Mouse (Mus musculus) embryonic facial prominence, embryonic 10.5 days (tissue): ENCODE results near the gene Cdkal1. TPM values are rescaled to one million over a fixed set of nuclear protein-coding genes. Genes with fewer than 3 reads are reported as not detected.
A peak's percentile ranks its signal among the peaks of the same experiment; 100 is the strongest.

Experiments used
- DNase-seq: peaks from one replicate; pipeline ENCODE4 v3.0.0-alpha.2; 2017; ENCODE audit warnings: low spot score
- H3K27ac ChIP-seq: fragments of 300-500 bp; sonication (generic); replicated peaks from 2 replicates; pipeline ENCODE4 v1.5.1; 2016; ENCODE audit warnings: mild to moderate bottlenecking
- H3K27me3 ChIP-seq: fragments of 300-500 bp; sonication (generic); replicated peaks from 2 replicates; pipeline ENCODE4 v1.6.1; 2016; ENCODE audit warnings: low read depth, mild to moderate bottlenecking; ENCODE audit not compliant: poor library complexity, severe bottlenecking
- H3K36me3 ChIP-seq: fragments of 300-500 bp; sonication (generic); replicated peaks from 2 replicates; pipeline ENCODE4 v1.6.1; 2016; ENCODE audit warnings: mild to moderate bottlenecking, moderate library complexity
- H3K4me1 ChIP-seq: fragments of 300-500 bp; sonication (generic); 2 replicates; pipeline ENCODE4 v1.6.1; 2016
- H3K4me3 ChIP-seq: fragments of 300-500 bp; sonication (generic); 2 replicates; pipeline ENCODE4 v1.5.1; 2016; ENCODE audit warnings: mild to moderate bottlenecking, moderate library complexity
- H3K9me3 ChIP-seq: fragments of 300-500 bp; sonication (generic); 2 replicates; pipeline ENCODE4 v1.6.1; 2016; ENCODE audit warnings: mild to moderate bottlenecking
- WGBS: fragments of 180-500 bp; shearing (Covaris S2); methylation state at CpG from one replicate; pipeline ENCODE4 v1.1.7; 2016; 5-methylcytosine and 5-hydroxymethylcytosine counted together
- polyA plus RNA-seq: library from polyadenylated mRNA; unstranded; fragments of >200 nt; fragmentation: Nextera tagmentation; extraction: Ambion mirVana; gene quantifications from 2 replicates; pipeline ENCODE4 v1.2.1, GENCODE M21; 2016

Cdkal1 gene
- polyA plus RNA-seq, 1 experiment from 2014 or later, result 35.2 TPM

DNA sequence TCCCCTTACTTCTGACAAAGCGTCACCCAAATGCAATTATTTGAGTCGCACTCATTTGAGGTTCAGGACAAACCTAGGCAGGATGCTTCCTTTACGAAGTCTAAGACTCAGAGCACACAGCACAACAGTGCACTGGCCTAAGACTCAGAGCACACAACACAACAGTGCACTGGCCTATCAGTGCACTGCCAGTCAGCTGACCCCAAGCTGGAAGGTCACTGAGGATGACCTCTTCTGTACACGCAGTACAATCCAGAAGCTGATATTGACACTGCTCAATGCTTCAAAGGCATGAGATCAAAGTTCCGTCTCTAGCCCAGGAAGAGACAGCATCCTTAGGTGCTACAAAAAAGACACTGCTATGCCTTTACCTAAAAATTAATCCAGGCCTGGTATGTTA lies 327.1 kb downstream of the Cdkal1 start:
- WGBS, result 79% methylated on average over 5 of the region's 5 CpGs
- Histone ChIP-seq H3K27ac (no peak overlapping the region), H3K4me3 (no peak overlapping the region), H3K9me3 (no peaks in the 10 kb centered on the region), H3K27me3 (no peaks in the 10 kb centered on the region), H3K4me1 (no peaks in the 10 kb centered on the region), H3K36me3 (no peaks in the 10 kb centered on the region)
- no peak for DNase-seq

DNA sequence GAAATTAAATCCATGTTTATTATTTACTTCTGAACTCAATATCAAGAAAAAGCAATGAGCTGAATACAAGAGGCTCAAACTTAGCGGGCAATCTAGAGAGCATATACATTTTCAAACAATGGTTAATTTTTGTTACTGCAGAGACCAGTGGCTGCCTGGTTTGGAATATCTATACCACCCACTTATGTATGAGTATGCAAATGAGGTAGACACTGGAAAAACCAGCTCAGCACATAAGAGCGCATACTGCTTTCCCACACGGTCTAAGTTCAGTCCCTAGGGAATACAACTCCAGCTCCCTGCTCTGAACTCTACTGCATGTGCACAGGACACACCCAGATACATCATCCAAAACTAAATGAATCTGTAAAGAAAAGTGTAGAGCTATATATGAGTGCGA lies 334.2 kb downstream of the Cdkal1 start:
- 83% methylated on average over 4 of the region's 4 CpGs for WGBS
- no peaks in the 10 kb centered on the region for H3K9me3 ChIP-seq
- H3K27me3 ChIP-seq, result no peaks in the 10 kb centered on the region
- H3K27ac ChIP-seq, result no peak overlapping the region
- H3K4me1 ChIP-seq, result 0 out of 2 replicates have a peak, but pooled peaks cover 4% of the 10 kb centered on the region
- no peak for DNase-seq
- H3K36me3 ChIP-seq, result no peaks in the 10 kb centered on the region
- no peak overlapping the region for H3K4me3 ChIP-seq

GRCm38 (mm10) chr13:29514071-29514470 lies 341.4 kb downstream of the Cdkal1 start:
- WGBS, result 84% methylated on average over 1 of the region's 1 CpGs
- Histone ChIP-seq H3K9me3 (no peaks in the 10 kb centered on the region), H3K36me3 (no peaks in the 10 kb centered on the region), H3K4me1 (0 out of 2 replicates have a peak, but pooled peaks cover 4% of the 10 kb centered on the region), H3K4me3 (no peak overlapping the region), H3K27ac (no peak overlapping the region), H3K27me3 (no peaks in the 10 kb centered on the region)
- DNase-seq, result no peak

DNA sequence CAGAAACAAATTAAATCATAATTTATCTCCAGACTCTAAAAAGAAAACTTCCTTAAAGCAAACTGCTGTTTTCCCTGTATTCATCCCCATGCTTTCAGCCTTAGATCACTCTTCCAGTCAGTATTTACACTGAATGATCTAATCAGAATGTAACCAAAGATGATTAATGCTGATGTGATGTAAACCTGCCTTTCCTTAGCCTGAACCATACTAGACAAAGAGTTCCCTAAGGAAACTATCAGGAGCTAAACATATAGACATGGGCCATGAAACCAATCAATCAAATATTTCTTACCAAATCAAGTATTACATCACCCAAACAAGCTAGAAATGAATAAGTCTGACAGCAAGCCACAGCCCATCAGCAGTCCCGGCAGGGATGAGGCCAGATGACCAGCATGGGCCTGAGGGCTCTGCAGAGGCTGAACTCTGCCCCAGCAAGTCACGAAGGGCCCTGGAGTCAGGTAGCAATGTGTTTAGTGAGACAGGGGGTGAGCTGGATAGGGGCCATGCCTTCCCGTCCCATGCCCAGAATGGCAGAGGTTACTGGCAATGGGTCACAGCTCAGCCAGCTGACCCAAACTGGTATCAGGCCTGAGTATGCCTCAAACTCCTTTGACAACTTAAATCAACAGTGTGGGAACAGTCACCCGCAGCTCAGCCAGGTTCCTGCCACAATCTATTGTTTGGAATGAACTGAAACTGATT lies 350.5 kb downstream of the Cdkal1 start:
- Histone ChIP-seq H3K9me3 (no peaks in the 10 kb centered on the region), H3K27ac (peak overlapping the region; percentile 35; the same call in 1 of the 2 replicates), H3K4me3 (no peak overlapping the region), H3K4me1 (peaks cover 9% of the 10 kb centered on the region), H3K36me3 (no peaks in the 10 kb centered on the region), H3K27me3 (no peaks in the 10 kb centered on the region)
- peak; percentile 14 for DNase-seq
- WGBS, result 52% methylated on average over 4 of the region's 4 CpGs

DNA sequence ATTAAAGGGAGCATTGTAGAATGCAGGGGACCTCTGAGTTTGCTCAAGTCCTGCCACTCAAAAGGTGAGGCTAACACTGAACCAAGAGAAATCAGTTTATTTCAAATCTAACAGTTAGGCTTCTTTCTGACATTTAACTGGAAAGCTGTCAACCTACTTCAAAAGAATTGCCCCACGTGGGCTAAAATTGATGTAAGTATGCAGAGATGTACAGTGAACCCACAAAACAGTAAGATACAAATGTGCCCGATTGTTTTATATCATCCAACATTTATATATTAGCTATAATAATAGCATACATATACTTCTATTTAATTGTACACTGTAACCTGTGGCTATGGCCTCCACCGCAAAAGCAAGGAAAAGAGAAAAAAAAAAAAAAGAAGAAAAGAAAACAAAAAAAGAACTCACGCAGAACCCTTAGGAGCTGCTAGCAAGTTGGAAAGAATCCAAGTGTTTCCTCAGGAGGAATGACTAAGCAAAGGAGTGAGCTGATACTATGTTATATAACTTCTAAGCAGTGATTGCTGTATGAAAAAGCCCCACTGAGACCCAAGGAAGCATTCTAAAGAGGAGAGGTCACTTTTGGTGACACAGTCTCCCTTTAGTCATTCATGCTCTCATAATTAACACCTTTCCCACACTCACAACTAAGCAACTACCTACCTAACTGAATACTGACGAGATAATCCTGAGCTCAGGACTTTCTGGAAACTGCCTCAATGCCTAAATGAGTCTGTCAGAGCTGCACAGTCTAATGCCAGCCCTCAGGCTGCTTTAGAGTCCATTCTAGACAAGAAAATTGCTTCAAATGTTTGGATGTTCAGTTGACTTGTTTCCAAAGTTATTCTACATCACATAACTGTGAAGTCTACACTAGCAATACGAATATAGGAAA lies 352.1 kb downstream of the Cdkal1 start:
- H3K27me3 ChIP-seq, result no peaks in the 10 kb centered on the region
- peaks cover 9% of the 10 kb centered on the region for H3K4me1 ChIP-seq
- H3K27ac ChIP-seq, result no peak overlapping the region
- H3K9me3 ChIP-seq, result no peaks in the 10 kb centered on the region
- no peak for DNase-seq
- WGBS, result 76% methylated on average over 6 of the region's 6 CpGs
- no peak overlapping the region for H3K4me3 ChIP-seq
- no peaks in the 10 kb centered on the region for H3K36me3 ChIP-seq

DNA sequence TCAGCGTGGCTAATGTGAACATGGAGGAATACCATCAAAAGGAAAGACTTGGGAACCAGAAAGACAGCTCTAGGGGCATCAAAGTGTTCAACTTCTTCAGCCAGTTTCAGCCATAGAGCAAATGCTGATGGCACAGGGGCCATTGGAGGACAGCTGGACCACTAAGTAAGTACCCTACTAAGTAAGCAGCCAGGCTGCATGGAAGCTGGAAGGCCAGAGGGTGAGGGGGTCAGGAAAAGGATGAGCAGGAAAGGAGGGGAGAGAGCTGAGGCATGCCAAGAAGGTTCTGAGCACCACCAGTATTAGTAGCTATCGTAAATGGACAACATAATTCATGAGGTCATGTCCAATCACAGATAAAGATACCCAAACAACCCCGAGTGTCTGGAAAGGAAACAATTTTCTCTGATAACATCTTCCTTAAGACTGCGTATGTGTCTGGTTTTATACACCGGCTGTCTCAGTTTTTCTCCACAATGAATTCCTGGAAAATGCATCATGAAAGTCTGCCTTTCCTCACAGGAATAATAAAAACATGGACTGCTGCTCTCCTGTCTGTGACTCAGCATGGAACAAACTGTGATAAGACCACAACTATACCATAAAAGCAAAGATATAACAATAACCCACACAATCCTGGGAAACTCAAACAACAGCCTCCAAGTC lies 352.9 kb downstream of the Cdkal1 start:
- Histone ChIP-seq H3K4me3 (no peak overlapping the region), H3K27ac (no peak overlapping the region), H3K27me3 (no peaks in the 10 kb centered on the region), H3K9me3 (no peaks in the 10 kb centered on the region), H3K36me3 (no peaks in the 10 kb centered on the region), H3K4me1 (peaks cover 9% of the 10 kb centered on the region)
- DNase-seq, result no peak
- WGBS, result 76% methylated on average over 5 of the region's 5 CpGs

DNA sequence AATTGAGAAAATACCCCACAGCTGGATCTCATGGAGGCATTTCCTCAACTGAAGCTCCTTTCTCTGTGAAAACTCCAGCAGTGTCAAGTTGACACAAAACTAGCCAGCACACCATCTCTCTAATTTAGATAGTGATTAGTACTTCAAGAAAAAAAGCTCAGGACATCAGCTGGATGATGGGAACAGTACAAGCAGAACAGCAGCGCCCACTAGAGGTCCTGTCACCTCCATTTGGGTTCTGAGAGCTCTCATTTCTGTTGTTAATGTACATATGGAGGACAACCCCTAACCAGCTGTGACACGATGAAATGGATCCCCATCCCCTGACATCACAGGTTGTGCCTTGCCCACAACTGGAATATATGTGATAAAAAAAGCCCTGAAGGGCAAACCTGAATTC lies 354.3 kb downstream of the Cdkal1 start:
- Histone ChIP-seq H3K27me3 (no peaks in the 10 kb centered on the region), H3K36me3 (no peaks in the 10 kb centered on the region), H3K4me3 (no peak overlapping the region), H3K9me3 (no peaks in the 10 kb centered on the region), H3K27ac (no peak overlapping the region), H3K4me1 (peaks cover 9% of the 10 kb centered on the region)
- no peak for DNase-seq
- 62% methylated on average over 2 of the region's 2 CpGs for WGBS

- Histone ChIP-seq H3K36me3 (no peaks in the 10 kb centered on the region), H3K4me1 (peaks cover 4% of the 10 kb centered on the region), H3K27me3 (no peaks in the 10 kb centered on the region), H3K27ac (no peak overlapping the region), H3K4me3 (no peak overlapping the region), H3K9me3 (no peaks in the 10 kb centered on the region)
- 82% methylated on average over 2 of the region's 2 CpGs for WGBS
- no peak for DNase-seq
Measured at GRCm38 (mm10) chr13:29499750-29500149, 355.7 kb downstream of the Cdkal1 start.

- WGBS, result 83% methylated on average over 7 of the region's 7 CpGs
- Histone ChIP-seq H3K9me3 (no peaks in the 10 kb centered on the region), H3K27me3 (no peaks in the 10 kb centered on the region), H3K4me3 (no peak overlapping the region), H3K4me1 (no peaks in the 10 kb centered on the region), H3K27ac (no peak overlapping the region), H3K36me3 (no peaks in the 10 kb centered on the region)
- no peak for DNase-seq
Measured at GRCm38 (mm10) chr13:29497286-29497685, 358.2 kb downstream of the Cdkal1 start.

DNA sequence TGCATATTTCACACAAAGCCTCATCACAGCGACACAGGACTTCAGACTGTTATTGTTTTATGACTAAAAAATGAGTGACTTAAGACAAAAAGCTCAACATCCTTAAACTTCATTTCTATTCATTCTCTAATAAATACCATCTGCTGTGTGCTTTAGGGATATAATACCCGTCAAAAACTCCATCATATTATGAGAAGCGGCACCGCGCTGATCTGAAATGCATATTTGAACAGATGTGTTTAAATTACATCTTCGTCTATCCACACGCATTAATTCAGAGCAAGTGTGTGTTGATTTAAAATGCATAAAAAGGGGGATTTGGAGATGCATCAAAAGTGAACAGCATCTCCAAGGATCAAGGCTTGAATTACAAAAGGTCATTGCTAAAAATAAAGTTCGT lies 365.1 kb downstream of the Cdkal1 start:
- 83% methylated on average over 8 of the region's 8 CpGs for WGBS
- no peak for DNase-seq

DNA sequence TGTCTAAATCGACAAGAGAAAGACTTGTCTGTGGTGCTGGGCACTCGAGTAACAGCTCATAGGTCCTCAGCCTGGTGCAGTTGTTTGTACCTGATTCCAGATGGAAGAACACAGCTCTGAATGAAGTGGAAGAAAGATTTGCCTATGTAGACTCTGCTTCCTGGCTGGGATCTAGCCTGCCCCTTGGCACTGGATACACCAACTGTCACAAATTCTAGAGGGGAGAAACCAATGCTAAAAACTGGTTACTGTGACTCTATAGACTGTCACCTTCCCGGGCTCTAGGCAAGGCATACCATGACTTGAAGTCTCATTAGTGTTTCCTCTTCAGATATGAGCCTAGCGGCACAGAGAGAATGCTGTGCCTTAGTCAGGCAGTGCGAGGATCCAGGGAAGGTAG lies 366.0 kb downstream of the Cdkal1 start:
- no peak for DNase-seq
- 0 out of 2 replicates have a peak, but pooled peaks cover 8% of the 10 kb centered on the region for H3K4me1 ChIP-seq
- H3K27me3 ChIP-seq, result no peaks in the 10 kb centered on the region
- no peak overlapping the region for H3K4me3 ChIP-seq
- no peaks in the 10 kb centered on the region for H3K9me3 ChIP-seq
- no peak overlapping the region for H3K27ac ChIP-seq
- no peaks in the 10 kb centered on the region for H3K36me3 ChIP-seq
- 88% methylated on average over 5 of the region's 5 CpGs for WGBS

More for the DNA sequence above, 365.1 kb downstream of the Cdkal1 start:
- H3K4me3 ChIP-seq, result no peak overlapping the region
- H3K27ac ChIP-seq, result no peak overlapping the region
- no peaks in the 10 kb centered on the region for H3K9me3 ChIP-seq
- no peaks in the 10 kb centered on the region for H3K27me3 ChIP-seq
- 0 out of 2 replicates have a peak, but pooled peaks cover 8% of the 10 kb centered on the region for H3K4me1 ChIP-seq
- H3K36me3 ChIP-seq, result no peaks in the 10 kb centered on the region

- Histone ChIP-seq H3K27ac (no peak overlapping the region), H3K36me3 (no peaks in the 10 kb centered on the region), H3K4me3 (no peak overlapping the region), H3K4me1 (0 out of 2 replicates have a peak, but pooled peaks cover 8% of the 10 kb centered on the region), H3K9me3 (no peaks in the 10 kb centered on the region), H3K27me3 (no peaks in the 10 kb centered on the region)
- peak; percentile 20 for DNase-seq
- 73% methylated on average over 3 of the region's 3 CpGs for WGBS
Measured at GRCm38 (mm10) chr13:29486709-29487108, 368.8 kb downstream of the Cdkal1 start.
